Mouse (Mus musculus) lung, postnatal 36 days (tissue): ENCODE results near the gene Hoxb7.

Experiments used
- DNase-seq: peaks from one replicate; pipeline ENCODE4 v3.0.0; 2022; ENCODE audit warnings: mixed read lengths

Gene Hoxb7

DNA sequence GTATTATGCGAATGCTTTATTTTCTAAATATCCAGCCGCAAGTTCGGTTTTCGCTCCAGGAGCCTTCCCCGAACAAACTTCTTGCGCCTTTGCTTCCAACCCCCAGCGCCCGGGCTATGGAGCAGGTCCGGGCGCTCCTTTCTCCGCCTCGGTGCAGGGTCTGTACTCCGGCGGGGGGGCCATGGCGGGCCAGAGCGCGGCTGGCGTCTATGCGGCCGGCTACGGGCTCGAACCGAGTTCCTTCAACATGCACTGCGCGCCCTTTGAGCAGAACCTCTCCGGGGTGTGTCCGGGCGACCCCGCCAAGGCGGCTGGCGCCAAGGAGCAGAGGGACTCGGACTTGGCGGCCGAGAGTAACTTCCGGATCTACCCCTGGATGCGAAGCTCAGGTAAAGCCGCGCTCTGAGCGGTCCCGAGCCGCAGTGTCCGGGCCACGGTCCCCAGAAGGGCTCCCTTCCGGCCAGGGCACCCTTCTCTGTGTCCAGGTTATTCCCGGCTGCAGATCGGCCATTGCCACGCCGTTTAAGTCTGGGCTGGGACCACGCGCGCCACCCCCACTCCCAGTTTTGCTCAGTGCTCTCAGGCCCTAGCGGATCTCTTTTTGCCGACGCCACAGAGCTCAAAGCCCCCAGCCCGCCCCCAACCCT is 439 bp downstream of the Hoxb7 start:
- no peak for DNase-seq

DNA sequence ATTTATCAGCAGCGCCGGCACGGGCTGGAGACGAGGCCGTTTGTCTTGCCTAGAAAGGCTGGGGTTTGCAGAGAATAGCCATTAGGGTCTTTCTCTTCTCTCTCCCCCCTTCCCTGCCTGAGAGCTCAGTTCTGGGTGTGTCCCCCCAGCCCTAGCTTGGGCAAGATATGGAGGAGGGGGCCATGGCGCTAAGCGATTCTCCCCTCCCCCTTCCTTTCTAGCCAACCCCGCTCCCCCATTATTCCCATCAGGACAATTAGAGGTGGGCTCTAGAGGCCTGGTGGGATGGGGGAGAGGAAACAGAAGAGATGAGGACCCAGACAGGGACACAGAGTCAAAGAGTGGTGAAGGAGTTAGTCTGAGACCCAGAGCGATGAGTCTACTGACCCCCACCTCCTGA is 988 bp downstream of the Hoxb7 start:
- DNase-seq: no peak

DNA sequence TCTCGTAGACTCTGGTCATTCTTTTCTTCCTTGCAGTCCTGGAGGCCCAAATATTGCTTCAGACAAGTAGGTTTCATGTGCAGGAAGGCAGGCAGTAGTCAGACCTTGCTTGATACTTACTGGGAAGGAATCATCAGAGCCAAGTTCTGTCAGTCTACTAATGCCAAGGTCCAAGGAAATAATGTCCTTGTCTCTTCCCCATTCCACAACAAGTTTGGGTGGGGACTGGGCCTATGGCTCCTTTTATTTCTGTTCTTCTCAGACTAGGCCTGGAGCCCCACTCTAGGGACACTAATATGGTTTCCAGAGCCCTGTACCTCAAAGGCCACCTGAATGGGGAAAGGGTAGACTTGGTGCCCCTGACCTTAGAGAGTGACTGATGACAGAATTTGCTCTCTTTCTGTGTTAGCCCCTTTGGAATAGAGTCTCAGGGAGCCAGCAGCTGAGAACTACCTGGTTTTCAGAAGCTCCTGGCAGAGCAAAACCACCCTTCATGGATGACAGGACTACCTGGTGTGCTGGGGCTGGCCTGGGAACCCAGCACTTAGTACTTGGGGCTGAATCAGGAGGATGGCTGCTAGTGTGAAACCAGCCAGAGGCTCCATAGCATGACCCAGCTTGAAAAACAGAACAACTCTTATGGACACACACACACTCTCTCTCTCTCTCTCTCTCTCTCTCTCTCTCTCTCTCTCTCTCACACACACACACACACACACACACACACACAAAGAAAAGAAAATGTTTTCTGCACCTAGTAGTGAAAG is 2.2 kb downstream of the Hoxb7 start:
- no peak for DNase-seq

DNA sequence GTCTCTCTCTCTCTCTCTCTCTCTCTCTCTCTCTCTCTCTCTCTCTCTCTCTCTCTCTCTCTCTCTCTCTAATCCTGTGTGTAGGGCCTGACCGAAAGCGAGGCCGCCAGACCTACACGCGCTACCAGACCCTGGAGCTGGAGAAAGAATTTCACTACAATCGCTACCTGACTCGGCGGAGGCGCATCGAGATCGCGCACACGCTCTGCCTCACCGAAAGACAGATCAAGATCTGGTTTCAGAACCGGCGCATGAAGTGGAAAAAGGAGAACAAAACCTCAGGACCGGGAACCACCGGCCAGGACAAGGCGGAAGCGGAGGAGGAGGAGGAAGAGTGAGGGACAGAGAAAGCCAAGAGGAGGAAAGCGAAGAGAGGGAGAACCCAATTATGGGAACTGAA is 2.9 kb downstream of the Hoxb7 start:
- DNase-seq: no peak

GRCm38 (mm10) chr11:96289837-96290236 is 3.4 kb downstream of the Hoxb7 start:
- DNase-seq: no peak

GRCm38 (mm10) chr11:96290705-96291355 is 4.4 kb downstream of the Hoxb7 start:
- DNase-seq: no peak

DNA sequence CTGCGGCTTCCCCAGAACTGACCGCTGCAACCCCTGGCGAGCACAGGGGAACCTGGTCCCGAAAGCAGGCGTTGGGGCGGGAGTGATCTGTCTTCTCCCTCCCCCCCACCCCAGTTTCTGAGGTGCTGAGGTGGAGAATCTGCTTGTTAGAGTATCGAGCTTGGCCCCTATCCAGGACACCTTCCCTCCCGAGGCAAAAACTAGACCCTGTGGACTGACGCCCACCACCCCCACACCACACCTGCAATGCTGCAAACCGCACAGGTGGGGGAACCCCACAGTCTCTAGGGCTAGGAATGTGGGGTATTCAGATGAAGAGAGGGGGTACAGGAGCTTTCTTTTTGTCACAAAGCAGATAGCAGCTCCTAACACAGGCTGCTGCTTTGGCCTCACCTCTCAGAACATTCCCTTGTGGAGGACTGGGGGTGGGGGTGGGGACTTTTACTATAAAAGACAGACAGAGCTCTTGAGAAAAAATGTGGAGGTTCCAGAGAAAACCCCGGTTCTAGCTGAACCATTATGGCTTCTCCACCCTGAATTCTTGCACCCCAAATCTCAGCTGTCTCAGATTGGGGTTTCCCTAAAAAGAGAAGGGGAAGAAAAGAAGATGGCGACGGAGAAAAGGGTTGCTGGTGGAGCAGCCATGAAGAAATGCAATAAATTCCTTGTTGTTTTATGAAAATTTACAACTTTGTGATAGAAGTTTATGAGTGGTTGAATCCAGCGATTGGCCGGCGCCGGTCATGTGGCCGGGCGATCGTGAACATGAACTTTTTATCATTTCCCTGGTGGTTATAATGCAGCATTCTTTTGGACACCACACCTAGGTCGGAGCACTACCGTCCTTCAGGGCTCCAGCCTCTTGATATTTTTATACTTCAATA is 5.5 kb downstream of the Hoxb7 start, which contains the start of gene Hoxb6:
Hoxb6 (plus strand) TSS at position 796 of the 884 bp plus-strand sequence.
- DNase-seq: no peak

- no peak for DNase-seq
Measured at GRCm38 (mm10) chr11:96292565-96293301, 6.3 kb downstream of the Hoxb7 start.

GRCm38 (mm10) chr11:96293302-96293921 is 7.0 kb downstream of the Hoxb7 start:
- DNase-seq: no peak

DNA sequence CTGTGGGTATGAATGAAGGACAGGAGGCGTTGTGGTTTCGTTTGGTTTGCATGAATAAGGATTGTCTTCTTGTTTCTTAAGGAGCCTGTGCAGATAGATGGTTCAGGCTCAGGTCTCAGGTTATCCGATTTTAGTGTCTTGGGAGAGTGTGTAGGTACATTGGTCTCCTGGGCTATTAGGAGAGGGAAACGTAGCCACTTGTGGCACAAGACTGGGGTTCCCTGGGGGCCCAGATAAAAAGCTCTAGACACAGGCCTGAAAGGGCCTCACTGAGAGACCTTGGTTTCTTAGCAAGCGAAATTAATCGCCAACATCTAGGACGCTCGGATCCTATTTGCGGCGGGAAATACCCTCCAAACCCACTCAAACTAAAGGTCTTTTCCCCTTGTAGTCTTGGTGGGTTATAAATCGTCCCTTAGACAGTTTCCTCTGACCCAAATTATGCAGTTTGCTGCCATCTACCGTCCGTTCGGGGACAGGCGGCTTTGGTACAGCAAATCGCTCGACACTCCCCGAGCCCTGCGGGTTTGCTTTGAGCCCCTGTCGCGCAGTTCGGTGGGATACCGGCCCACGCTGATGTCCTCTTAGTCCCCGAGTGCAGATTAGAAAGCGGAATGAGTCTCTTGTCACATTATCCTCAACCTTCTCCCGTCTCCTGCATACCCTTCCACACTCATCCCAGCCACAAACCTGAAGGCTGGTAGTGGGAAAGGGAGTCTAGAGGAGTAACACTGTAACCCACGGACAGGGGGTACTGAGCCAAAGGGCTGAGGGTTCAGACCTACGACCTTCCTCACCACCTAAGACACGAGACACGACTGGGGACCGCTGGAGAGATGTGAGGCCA is 8.0 kb downstream of the Hoxb7 start:
- DNase-seq: peak; percentile 88

- DNase-seq: no peak
Measured at GRCm38 (mm10) chr11:96295092-96295835, 8.8 kb downstream of the Hoxb7 start.

- DNase-seq: no peak
Measured at GRCm38 (mm10) chr11:96296997-96297396, 10.6 kb downstream of the Hoxb7 start.

DNA sequence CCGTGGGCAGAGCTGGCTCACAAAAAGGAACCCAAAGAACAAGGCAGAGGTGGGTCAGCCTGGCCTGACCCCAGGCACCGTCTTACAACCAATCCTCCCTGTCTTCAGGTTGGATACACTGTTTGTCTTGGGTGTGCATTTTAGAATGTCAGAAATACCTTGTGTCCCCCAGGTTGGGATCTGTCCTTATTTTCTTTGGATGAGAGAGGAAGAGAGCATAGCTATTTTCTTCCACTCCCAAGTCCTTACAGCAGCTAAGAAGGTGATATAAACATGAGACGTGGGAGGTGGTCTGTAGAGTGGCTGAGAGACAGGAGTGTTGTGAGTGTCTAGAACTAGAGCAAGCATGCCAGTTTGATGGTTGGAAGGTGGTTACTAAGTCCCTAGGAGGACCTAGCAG is 11.0 kb downstream of the Hoxb7 start:
- DNase-seq: no peak

- DNase-seq: no peak
Measured at GRCm38 (mm10) chr11:96297968-96298635, 11.7 kb downstream of the Hoxb7 start.

DNA sequence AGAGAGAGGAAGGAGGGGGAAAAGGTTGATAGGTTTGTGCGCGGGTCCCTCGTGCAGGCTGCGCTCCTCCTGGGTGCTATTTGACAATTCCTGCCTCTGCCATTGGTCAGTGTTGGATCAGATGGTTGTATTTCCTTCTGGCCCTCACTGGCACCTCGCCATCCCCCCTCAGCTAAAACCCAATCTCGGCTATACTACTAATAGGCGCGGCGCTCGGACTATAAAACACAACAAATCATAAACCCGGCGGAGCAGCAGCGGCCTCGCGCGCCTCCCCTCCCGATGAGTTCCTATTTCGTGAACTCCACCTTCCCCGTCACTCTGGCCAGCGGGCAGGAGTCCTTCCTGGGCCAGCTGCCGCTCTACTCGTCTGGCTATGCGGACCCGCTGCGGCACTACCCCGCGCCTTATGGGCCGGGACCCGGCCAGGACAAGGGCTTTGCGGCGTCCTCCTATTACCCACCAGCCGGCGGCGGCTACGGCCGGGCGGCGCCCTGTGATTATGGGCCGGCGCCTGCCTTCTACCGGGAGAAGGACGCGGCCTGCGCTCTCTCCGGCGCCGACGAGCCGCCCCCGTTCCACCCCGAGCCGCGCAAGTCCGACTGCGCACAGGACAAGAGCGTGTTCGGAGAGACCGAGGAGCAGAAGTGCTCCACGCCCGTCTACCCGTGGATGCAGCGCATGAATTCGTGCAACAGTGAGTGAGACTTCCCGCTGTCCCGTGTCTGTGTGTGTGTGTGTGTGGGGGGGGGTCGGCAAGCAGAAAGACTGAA is 12.7 kb downstream of the Hoxb7 start:
- peak; percentile 55 for DNase-seq

DNA sequence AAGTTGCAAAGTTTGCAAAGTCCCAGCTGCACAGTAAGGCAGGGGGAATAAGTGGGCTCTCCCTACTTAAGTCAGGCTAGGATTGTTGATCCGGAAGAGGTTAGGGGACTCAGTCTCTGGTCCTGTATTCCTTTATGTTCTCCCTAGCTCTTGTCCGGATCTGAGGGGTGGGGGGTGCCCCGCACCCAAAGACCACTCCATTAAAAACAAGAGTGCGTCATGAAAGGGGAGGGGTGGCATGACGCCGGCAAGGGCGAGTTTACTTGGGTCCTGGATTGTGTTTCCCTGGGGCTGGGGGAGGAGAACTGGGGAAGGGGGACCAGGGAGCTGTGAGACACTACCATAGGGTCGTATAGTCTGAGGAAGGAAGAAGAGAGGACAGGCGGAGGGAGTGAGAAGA is 13.4 kb downstream of the Hoxb7 start:
- no peak for DNase-seq

DNA sequence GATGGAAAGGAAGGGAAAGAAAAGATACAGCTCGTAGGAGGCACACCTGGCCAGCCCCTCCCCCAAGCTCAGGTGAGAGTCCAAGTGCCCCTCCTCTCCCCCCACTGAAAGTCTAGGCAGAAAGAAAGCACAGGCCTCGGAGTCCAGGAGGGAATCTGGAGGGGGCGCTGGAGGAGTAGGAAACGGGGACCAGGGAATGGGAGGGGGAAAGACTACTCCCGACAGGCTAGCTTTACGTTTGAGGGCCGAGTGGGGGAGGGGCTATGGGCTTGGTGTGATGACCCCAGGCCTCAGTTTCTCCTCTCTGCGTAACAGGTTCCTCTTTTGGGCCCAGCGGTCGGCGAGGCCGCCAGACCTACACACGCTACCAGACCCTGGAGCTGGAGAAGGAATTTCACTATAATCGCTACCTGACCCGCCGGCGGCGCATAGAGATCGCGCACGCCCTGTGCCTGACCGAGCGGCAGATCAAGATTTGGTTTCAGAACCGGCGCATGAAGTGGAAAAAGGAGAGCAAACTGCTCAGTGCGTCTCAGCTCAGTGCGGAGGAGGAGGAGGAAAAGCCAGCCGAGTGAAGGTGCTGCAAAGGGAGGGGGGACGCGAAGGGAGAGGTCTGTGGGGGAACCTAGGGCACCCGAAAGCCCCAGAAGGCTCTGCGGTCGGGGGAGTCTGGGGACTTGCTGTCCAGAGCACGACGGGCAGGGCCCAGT is 14.1 kb downstream of the Hoxb7 start:
- no peak for DNase-seq

- DNase-seq: no peak
Measured at GRCm38 (mm10) chr11:96301064-96301431, 14.6 kb downstream of the Hoxb7 start.
